Mouse (Mus musculus) thymus, adult 2 months (tissue): ENCODE measurements around the gene Iqgap2. TPM values are rescaled to one million over a fixed set of nuclear protein-coding genes. Genes with fewer than 3 reads are reported as not detected.

Experiments
- DNase-seq: peaks from one replicate; pipeline ENCODE4 v3.0.0; 2021
- H3K27ac ChIP-seq: fragments of 200-500 bp; 2 replicates; pipeline ENCODE4 v1.5.1; 2012; ENCODE audit warnings: low read length, control low read depth; ENCODE audit not compliant: control insufficient read depth, insufficient read depth
- H3K27me3 ChIP-seq: fragments of 200-500 bp; 2 replicates; pipeline ENCODE4 v1.6.1; 2012; ENCODE audit warnings: mild to moderate bottlenecking, low read length, moderate library complexity, mixed read lengths; ENCODE audit not compliant: control insufficient read depth, insufficient read depth
- H3K36me3 ChIP-seq: fragments of 200-500 bp; 2 replicates; pipeline ENCODE4 v1.6.1; 2012; ENCODE audit warnings: mild to moderate bottlenecking, low read length, moderate library complexity; ENCODE audit not compliant: control insufficient read depth, insufficient read depth
- H3K4me1 ChIP-seq: fragments of 200-500 bp; replicated peaks from 2 replicates; pipeline ENCODE4 v1.6.1; 2012; ENCODE audit warnings: low read length; ENCODE audit not compliant: control insufficient read depth, insufficient read depth
- H3K4me3 ChIP-seq: fragments of 200-500 bp; 2 replicates; pipeline ENCODE4 v1.5.1; 2012; ENCODE audit warnings: mild to moderate bottlenecking, low read length, control low read depth, moderate library complexity; ENCODE audit not compliant: control insufficient read depth, insufficient read depth
- CTCF ChIP-seq: fragments of 200-500 bp; IDR thresholded peaks from 2 replicates; pipeline ENCODE4 v1.5.1; 2012; ENCODE audit warnings: mild to moderate bottlenecking, control low read depth, low read length, moderate library complexity, borderline replicate concordance; ENCODE audit not compliant: control insufficient read depth, poor library complexity, insufficient read depth; ENCODE audit errors: extremely low read depth
- POLR2A ChIP-seq: fragments of 200-500 bp; IDR thresholded peaks from 2 replicates; pipeline ENCODE4 v1.6.1; 2012; ENCODE audit warnings: mild to moderate bottlenecking, low read length, control low read depth, moderate library complexity; ENCODE audit not compliant: control insufficient read depth, poor library complexity, insufficient read depth; ENCODE audit errors: extremely low read depth
- WGBS: fragments of 180-500 bp; shearing (Covaris S2); methylation state at CpG from one replicate; pipeline ENCODE4 v1.1.7; 2018; 5-methylcytosine and 5-hydroxymethylcytosine counted together
- polyA plus RNA-seq: library from polyadenylated mRNA; depleted of rRNA; stranded (reverse); fragments of >200 nt; gene quantifications from 2 replicates; pipeline ENCODE4 v1.2.3, GENCODE M21; 2012

The Iqgap2 gene
- polyA plus RNA-seq, 1 experiment, result 4.4 TPM

DNA sequence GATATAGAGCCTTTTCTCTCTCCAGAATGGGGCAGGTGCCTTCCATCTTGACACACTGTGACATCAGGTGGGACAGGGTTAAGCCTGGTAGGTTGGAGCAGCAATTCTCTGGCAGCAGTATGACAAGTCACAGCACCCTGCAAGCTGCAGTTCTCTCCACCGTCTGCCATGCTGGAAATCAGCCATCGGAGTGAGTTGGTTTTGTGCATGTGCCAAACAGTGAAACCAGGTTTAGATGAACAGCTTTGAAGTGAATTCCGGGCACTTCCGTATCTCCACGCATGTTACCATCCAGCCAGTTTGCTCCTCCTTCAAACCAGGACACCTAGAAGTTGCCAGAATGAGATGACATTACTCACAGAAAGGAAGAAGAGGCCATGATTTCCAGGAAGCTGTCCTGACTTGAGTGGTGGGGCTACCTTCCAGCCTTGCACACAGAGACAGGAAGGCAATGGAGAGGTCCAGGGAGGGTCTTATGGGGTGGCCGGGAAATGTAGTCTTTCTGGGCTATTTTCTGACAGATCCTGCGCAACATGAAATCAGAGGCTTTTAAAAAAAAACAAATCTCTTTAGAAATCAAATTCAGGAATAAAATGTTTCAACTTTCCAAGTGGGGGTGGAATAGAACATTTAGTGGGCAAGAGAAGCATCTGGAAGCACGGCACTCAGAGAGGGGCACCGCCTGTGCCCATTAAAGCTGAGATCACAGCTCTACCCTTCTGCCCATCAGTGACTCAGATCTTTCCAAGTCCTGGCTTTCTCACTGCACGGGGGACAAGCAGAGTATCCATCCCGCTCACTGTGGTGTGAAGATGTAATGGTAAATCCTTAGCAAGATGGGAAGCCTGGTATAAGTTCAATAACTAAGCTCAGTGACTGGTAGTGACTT is 20.7 kb upstream of the Iqgap2 start:
- TF ChIP-seq CTCF (no peak), POLR2A (no peak)
- 77% methylated on average over 11 of the region's 11 CpGs for WGBS
- Histone ChIP-seq H3K27ac (no peak overlapping the region), H3K27me3 (no peaks in the 10 kb centered on the region), H3K4me3 (no peak overlapping the region), H3K4me1 (no peaks in the 10 kb centered on the region), H3K36me3 (no peaks in the 10 kb centered on the region)
- no peak for DNase-seq

DNA sequence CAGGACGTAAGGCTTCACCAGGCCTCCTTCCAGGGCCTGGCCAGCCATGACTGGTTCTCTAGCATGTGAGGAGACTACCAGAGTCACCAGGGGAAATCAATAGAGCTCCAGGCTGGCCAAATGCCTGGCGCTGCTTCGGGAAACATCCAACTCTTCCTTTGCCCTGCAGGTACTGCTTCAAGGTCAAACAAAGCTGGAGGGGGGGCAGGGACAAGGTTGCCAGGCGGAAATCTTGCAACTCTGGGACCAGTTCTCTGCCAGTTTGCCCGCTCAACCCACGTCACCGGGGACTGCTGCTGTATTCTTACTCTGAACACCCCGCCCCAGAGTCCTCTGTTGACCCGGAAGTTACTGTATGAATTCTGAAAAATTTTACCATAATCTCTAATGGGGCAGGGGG is 18.5 kb upstream of the Iqgap2 start:
- TF ChIP-seq POLR2A (no peak), CTCF (no peak)
- no peak overlapping the region for H3K27ac ChIP-seq
- WGBS, result 93% methylated on average over 9 of the region's 9 CpGs

GRCm38 (mm10) chr13:95909244-95909643 is 17.5 kb upstream of the Iqgap2 start:
- WGBS, result 89% methylated on average over 2 of the region's 2 CpGs
- Histone ChIP-seq H3K4me3 (no peak overlapping the region), H3K36me3 (no peaks in the 10 kb centered on the region), H3K4me1 (no peaks in the 10 kb centered on the region), H3K27me3 (no peaks in the 10 kb centered on the region), H3K27ac (no peak overlapping the region)
- no peak for DNase-seq
- no peak for TF ChIP-seq CTCF
- no peak for TF ChIP-seq POLR2A

More for the DNA sequence above, 18.5 kb upstream of the Iqgap2 start:
- Histone ChIP-seq H3K4me3 (no peak overlapping the region), H3K27me3 (no peaks in the 10 kb centered on the region), H3K4me1 (no peaks in the 10 kb centered on the region), H3K36me3 (no peaks in the 10 kb centered on the region)
- DNase-seq, result no peak

GRCm38 (mm10) chr13:95902696-95903095 is 11.0 kb upstream of the Iqgap2 start:
- Histone ChIP-seq H3K27ac (no peak overlapping the region), H3K27me3 (no peaks in the 10 kb centered on the region), H3K4me1 (no peaks in the 10 kb centered on the region), H3K4me3 (no peak overlapping the region), H3K36me3 (no peaks in the 10 kb centered on the region)
- no peak for DNase-seq
- WGBS, result 99% methylated on average over 3 of the region's 3 CpGs
- TF ChIP-seq POLR2A (no peak), CTCF (no peak)

DNA sequence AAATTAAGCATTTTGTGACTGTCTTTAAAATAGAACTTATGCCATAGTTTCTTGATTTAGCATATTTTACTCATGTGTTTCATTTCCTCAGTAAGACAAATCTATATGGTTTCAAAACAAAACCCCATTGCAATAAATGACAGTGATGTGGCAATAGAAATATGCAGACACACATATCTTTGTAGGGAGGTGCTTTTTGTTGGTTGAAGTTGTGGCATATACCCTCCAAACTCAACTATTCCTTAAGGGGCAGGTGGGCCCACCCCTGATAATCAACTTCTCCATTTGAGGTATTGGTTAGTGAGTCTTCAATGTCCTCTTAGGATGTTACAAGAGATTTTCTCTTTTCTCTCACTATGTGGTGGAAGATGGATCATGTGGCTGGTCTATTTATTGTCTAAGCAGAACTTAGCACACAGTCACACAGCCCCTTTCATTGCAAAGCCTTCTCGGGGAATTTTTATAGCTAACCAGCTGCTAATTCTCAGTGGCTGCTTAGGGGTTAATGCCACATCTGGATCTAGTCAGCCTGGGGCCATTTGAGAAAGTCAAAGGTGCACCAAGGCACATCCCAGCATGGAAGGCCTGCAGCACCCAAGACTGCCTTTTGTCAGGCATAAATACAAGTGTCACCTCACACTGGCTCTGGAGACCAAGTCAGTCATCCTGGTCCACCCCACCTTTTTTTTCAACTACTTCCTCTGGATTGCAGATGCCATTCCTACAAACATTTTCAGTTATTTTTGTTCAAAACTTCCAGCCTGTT is 8.3 kb upstream of the Iqgap2 start:
- Histone ChIP-seq H3K27ac (no peak overlapping the region), H3K4me1 (no peaks in the 10 kb centered on the region), H3K27me3 (no peaks in the 10 kb centered on the region), H3K4me3 (no peak overlapping the region), H3K36me3 (no peaks in the 10 kb centered on the region)
- WGBS, result 87% methylated on average over 1 of the region's 1 CpGs
- DNase-seq, result no peak
- TF ChIP-seq CTCF (no peak), POLR2A (no peak)

- Histone ChIP-seq H3K27me3 (no peaks in the 10 kb centered on the region), H3K27ac (no peak overlapping the region), H3K4me1 (peaks cover 11% of the 10 kb centered on the region), H3K36me3 (no peaks in the 10 kb centered on the region), H3K4me3 (no peak overlapping the region)
- 95% methylated on average over 6 of the region's 6 CpGs for WGBS
- TF ChIP-seq CTCF (no peak), POLR2A (no peak)
- no peak for DNase-seq
Observed at GRCm38 (mm10) chr13:95896501-95896900, 4.8 kb upstream of the Iqgap2 start.
